Mouse (Mus musculus) ES-E14 (cell line): Measurements from ENCODE around the gene Zkscan17. TPM values are rescaled to one million over a fixed set of nuclear protein-coding genes. Genes with fewer than 3 reads are reported as not detected.
A peak's percentile ranks its signal among the peaks of the same experiment; 100 is the strongest.

ENCODE experiments used
- DNase-seq: peaks from one replicate; pipeline ENCODE4 v3.0.0-alpha.2; 2013; ENCODE audit warnings: low read depth, low spot score
- H3K27ac ChIP-seq: 2 replicates; pipeline ENCODE4 v1.5.1; 2012; ENCODE audit warnings: low read depth, mild to moderate bottlenecking, low read length, moderate library complexity, mixed read lengths; ENCODE audit not compliant: poor library complexity, insufficient read depth, severe bottlenecking
- H3K36me3 ChIP-seq: 2 replicates; pipeline ENCODE4 v1.6.1; 2012; ENCODE audit warnings: mild to moderate bottlenecking, low read length, moderate library complexity, mixed read lengths; ENCODE audit not compliant: control insufficient read depth, poor library complexity, insufficient read depth, severe bottlenecking
- H3K4me1 ChIP-seq, 2 experiments: fragments of 150-350 bp in 1 of 2; sonication (generic) in 1 of 2; 2 replicates each; pipeline ENCODE4 v1.6.1; 2012; ENCODE audit warnings: low read length in 2 of 2, mild to moderate bottlenecking in 1 of 2, mixed read lengths in 1 of 2; ENCODE audit not compliant: control insufficient read depth in 2 of 2, insufficient read depth in 2 of 2, poor library complexity in 1 of 2
- H3K4me3 ChIP-seq, 2 experiments: fragments of 150-350 bp in 1 of 2; sonication (generic) in 1 of 2; 2 replicates each; pipeline ENCODE4 v1.5.1; 2012; ENCODE audit warnings: low read length in 2 of 2, low read depth in 1 of 2, mild to moderate bottlenecking in 1 of 2, mixed read lengths in 1 of 2; ENCODE audit not compliant: insufficient read depth in 1 of 2, poor library complexity in 1 of 2, severe bottlenecking in 1 of 2
- H3K9ac ChIP-seq: 2 replicates; pipeline ENCODE4 v1.6.1; 2012; ENCODE audit warnings: low read depth, mild to moderate bottlenecking, low read length, mixed read lengths; ENCODE audit not compliant: poor library complexity, insufficient read depth, severe bottlenecking
- H3K9me3 ChIP-seq: fragments of 150-350 bp; sonication (generic); 2 replicates; pipeline ENCODE4 v1.6.1; 2012; ENCODE audit warnings: low read depth, mild to moderate bottlenecking, low read length; ENCODE audit not compliant: control insufficient read depth, insufficient read depth
- CHD2 ChIP-seq: IDR thresholded peaks from 2 replicates; pipeline ENCODE4 v1.6.1; 2014; ENCODE audit warnings: mild to moderate bottlenecking, low read depth, low read length, inconsistent platforms
- HCFC1 ChIP-seq: IDR thresholded peaks from 2 replicates; pipeline ENCODE4 v1.6.1; 2012; ENCODE audit warnings: low read length, inconsistent platforms, borderline replicate concordance; ENCODE audit not compliant: insufficient read depth
- MAFK ChIP-seq: IDR thresholded peaks from 2 replicates; pipeline ENCODE4 v1.6.1; 2014; ENCODE audit warnings: mild to moderate bottlenecking, low read depth, low read length, inconsistent platforms; ENCODE audit not compliant: insufficient read depth
- ZC3H11A ChIP-seq: IDR thresholded peaks from 2 replicates; pipeline ENCODE4 v1.6.1; 2012; ENCODE audit warnings: low read depth, mild to moderate bottlenecking, inconsistent platforms, low read length, borderline replicate concordance
- ZNF384 ChIP-seq: IDR thresholded peaks from 2 replicates; pipeline ENCODE4 v1.6.1; 2012; ENCODE audit warnings: low read depth, low read length, inconsistent platforms
- in situ Hi-C, 2 experiments: fragments of 600-800 bp; cut with MboI; formaldehyde crosslinking; loops; one replicate each; pipeline ENCODE4 v1.15.1; 2025; ENCODE audit warnings: low sequenced_read_pairs in 2 of 2, inconsistent platforms in 1 of 2; ENCODE audit not compliant: unreplicated experiment in 2 of 2
- total RNA-seq: library from RNA; depleted of rRNA; stranded (reverse); fragments of 300-350 nt; gene quantifications from 2 replicates; pipeline ENCODE4 v1.2.3, GENCODE M21; 2012

The Zkscan17 gene
- total RNA-seq, 1 experiment, result 22.6 TPM

- Histone ChIP-seq H3K4me1 (no peaks in the 10 kb centered on the region), H3K27ac (no peak overlapping the region), H3K4me3 (no peak overlapping the region), H3K9me3 (no peaks in the 10 kb centered on the region), H3K36me3 (peaks cover 25% of the 10 kb centered on the region), H3K9ac (no peak overlapping the region)
- TF ChIP-seq ZC3H11A, result no peak
- no peak for TF ChIP-seq HCFC1
- no peak for TF ChIP-seq MAFK
- no peak for TF ChIP-seq ZNF384
- TF ChIP-seq CHD2, result no peak
- DNase-seq, result no peak
- in situ Hi-C loops, result no loop called here
Measured at GRCm38 (mm10) chr11:59485641-59486040, 40.9 kb downstream of the Zkscan17 start.

- H3K9me3 ChIP-seq, result no peaks in the 10 kb centered on the region
- H3K4me3 ChIP-seq, result no peak overlapping the region
- H3K4me1 ChIP-seq, result no peaks in the 10 kb centered on the region
- H3K36me3 ChIP-seq, result peaks cover 22% of the 10 kb centered on the region
- no peak for TF ChIP-seq ZNF384
- TF ChIP-seq ZC3H11A, result peak; percentile 38
- peak; percentile 47 for DNase-seq
- in situ Hi-C loops, result loop anchor here (5.0 kb wide), 1 partner anchor 181 kb away; no protein-coding TSS in a partner anchor
- H3K9ac ChIP-seq, result no peak overlapping the region
- H3K27ac ChIP-seq, result no peak overlapping the region
Measured at GRCm38 (mm10) chr11:59483212-59483611, 43.3 kb downstream of the Zkscan17 start.

DNA sequence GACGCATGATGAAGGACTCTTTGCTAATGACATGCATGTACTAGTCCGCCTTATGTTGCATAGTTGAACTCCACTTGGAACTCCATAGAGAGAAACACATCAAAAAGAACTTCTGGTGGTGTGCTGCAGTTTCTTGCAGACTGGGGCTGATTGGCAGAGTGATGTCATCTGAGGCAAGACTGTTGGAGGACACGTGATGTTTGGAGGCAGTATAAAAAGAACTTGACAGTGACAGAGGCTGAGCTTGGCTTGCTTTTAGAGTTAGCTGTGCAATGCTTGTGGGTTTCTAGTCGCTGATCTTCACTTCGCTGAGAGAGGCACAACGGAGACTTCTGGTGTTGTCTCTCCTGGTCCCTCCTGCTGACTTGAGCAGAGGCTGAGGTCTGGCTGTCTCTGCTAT is 49.3 kb downstream of the Zkscan17 start:
- H3K4me3 ChIP-seq, result no peak overlapping the region
- no peak overlapping the region for H3K9ac ChIP-seq
- no peaks in the 10 kb centered on the region for H3K36me3 ChIP-seq
- no peaks in the 10 kb centered on the region for H3K4me1 ChIP-seq
- H3K27ac ChIP-seq, result no peak overlapping the region
- TF ChIP-seq HCFC1, result no peak
- no peak for TF ChIP-seq ZC3H11A
- TF ChIP-seq MAFK, result no peak
- TF ChIP-seq ZNF384, result no peak
- TF ChIP-seq CHD2, result no peak
- in situ Hi-C loops, result no loop called here
- no peaks in the 10 kb centered on the region for H3K9me3 ChIP-seq
- DNase-seq, result no peak

DNA sequence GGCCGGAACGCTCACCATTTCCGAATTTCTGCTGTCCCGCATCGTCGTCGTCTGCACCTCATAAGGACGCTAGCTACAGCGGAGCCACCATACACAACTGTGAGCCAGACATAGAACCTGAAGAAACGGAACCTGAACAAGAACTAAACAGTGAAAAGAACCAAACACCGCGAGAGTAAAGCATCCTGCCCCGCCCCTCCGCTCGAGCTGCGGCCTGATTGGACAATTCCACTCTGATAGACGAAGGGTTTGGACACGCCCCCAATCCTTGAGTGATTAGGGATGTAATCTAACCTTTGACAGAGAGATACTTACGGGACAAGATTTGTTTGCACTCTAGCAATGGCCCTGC is 54.2 kb downstream of the Zkscan17 start, which contains the start of gene Zfp867:
Gene Zfp867, minus strand, starts transcription at position 149 of the 352 bp plus-strand sequence.
- H3K36me3 ChIP-seq, result no peaks in the 10 kb centered on the region
- H3K4me3 ChIP-seq, result peak within 1 kb of the TSS; percentile 92 to 98
- H3K9ac ChIP-seq, result peak within 1 kb of the TSS; percentile 95
- in situ Hi-C loops, result no loop called here
- no peak for TF ChIP-seq ZNF384
- TF ChIP-seq HCFC1, result no peak
- TF ChIP-seq ZC3H11A, result no peak
- TF ChIP-seq CHD2, result peak; percentile 93
- H3K27ac ChIP-seq, result peak within 1 kb of the TSS; percentile 64; the same call in 1 of the 2 replicates
- peak; percentile 98 for DNase-seq
- H3K9me3 ChIP-seq, result no peaks in the 10 kb centered on the region
- H3K4me1 ChIP-seq, result peaks cover 2 to 4% of the 10 kb centered on the region in 2 experiments; a peak in 1 of 4 replicates
